Mouse (Mus musculus) stomach, embryonic 15.5 days (tissue): ENCODE data around the gene Acot7. TPM values are rescaled to one million over a fixed set of nuclear protein-coding genes. Genes with fewer than 3 reads are reported as not detected.

ENCODE experiments used
- ATAC-seq: fragments of 200-750 bp; cut with Nextera tagmentation; 2 replicates; pipeline ENCODE4 v1.8.0; 2017; ENCODE audit warnings: low read depth, moderate number of reproducible peaks, moderate TSS enrichment; ENCODE audit not compliant: insufficient read depth, low FRiP score
- H3K27ac ChIP-seq: fragments of 300-500 bp; sonication (generic); 2 replicates; pipeline ENCODE4 v1.5.1; 2015; ENCODE audit warnings: mild to moderate bottlenecking, inconsistent platforms
- H3K27me3 ChIP-seq: fragments of 300-500 bp; sonication (generic); replicated peaks from 2 replicates; pipeline ENCODE4 v1.6.1; 2015; ENCODE audit warnings: inconsistent platforms
- H3K36me3 ChIP-seq: fragments of 300-500 bp; sonication (generic); 2 replicates; pipeline ENCODE4 v1.6.1; 2015; ENCODE audit warnings: inconsistent platforms
- H3K4me1 ChIP-seq: fragments of 300-500 bp; sonication (generic); 2 replicates; pipeline ENCODE4 v1.6.1; 2015; ENCODE audit warnings: inconsistent platforms
- H3K4me2 ChIP-seq: fragments of 300-500 bp; sonication (generic); 2 replicates; pipeline ENCODE4 v1.6.1; 2015; ENCODE audit warnings: mild to moderate bottlenecking, inconsistent platforms
- H3K4me3 ChIP-seq: fragments of 300-500 bp; sonication (generic); replicated peaks from 2 replicates; pipeline ENCODE4 v1.5.1; 2015; ENCODE audit warnings: inconsistent platforms
- H3K9ac ChIP-seq: fragments of 300-500 bp; sonication (generic); 2 replicates; pipeline ENCODE4 v1.6.1; 2015; ENCODE audit warnings: inconsistent platforms
- H3K9me3 ChIP-seq: fragments of 300-500 bp; sonication (generic); 2 replicates; pipeline ENCODE4 v1.6.1; 2016; ENCODE audit warnings: inconsistent platforms
- WGBS: fragments of 180-500 bp; shearing (Covaris S2); methylation state at CpG from one replicate; pipeline ENCODE4 v1.1.7; 2015; 5-methylcytosine and 5-hydroxymethylcytosine counted together
- polyA plus RNA-seq: library from polyadenylated mRNA; unstranded; fragments of >200 nt; fragmentation: Nextera tagmentation; extraction: Ambion mirVana; gene quantifications from 2 replicates; pipeline ENCODE4 v1.2.1, GENCODE M21; 2015

Acot7 gene
- polyA plus RNA-seq, 1 experiment from 2014 or later, result 60.0 TPM

DNA sequence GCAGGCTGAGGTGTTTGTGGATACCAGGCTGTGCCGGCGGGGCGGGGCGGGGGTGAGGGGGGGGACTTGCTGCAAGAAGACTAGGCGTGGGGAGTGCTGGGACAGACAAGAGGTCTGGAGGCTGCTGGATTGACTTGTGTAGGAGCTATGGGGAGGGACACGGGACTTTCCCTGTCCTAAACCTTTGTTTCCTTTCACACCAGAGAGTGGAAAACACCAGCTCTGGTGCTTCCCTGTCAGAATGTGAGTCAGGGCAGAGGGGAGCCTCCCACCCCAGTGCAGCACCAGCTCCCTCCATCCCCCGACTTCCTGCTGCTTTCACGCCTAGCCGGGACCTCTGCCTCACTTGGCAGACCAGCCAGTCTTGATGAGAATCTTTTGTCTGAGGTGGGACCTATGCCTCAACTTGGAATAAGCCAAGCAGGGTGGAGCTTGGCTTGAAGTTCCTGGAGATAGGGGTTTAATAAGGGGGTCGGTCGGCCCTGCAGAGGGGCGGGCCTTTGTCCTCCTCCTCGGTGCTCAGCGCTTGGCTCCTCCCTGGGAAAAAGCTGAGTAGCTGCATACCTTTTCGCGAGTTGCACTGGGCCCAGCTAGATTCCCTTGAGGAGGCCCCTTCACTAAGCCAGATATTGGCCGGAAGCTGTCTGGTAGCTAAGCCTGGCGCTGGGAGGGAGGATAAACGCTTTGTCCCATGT, 7.7 kb downstream of the Acot7 start:
- no peaks in the 10 kb centered on the region for H3K9me3 ChIP-seq
- peak overlapping the region; percentile 94 for H3K27ac ChIP-seq
- no peaks in the 10 kb centered on the region for H3K36me3 ChIP-seq
- H3K9ac ChIP-seq, result 0 out of 2 replicates have a peak overlapping the region, but pooled peaks have one; percentile 3
- H3K4me2 ChIP-seq, result peak overlapping the region; percentile 57
- peak; percentile 79 for ATAC-seq
- peak overlapping the region; percentile 35 for H3K4me3 ChIP-seq
- H3K27me3 ChIP-seq, result no peaks in the 10 kb centered on the region
- WGBS, result 4% methylated on average over 19 of the region's 19 CpGs
- H3K4me1 ChIP-seq, result peaks cover 27% of the 10 kb centered on the region

DNA sequence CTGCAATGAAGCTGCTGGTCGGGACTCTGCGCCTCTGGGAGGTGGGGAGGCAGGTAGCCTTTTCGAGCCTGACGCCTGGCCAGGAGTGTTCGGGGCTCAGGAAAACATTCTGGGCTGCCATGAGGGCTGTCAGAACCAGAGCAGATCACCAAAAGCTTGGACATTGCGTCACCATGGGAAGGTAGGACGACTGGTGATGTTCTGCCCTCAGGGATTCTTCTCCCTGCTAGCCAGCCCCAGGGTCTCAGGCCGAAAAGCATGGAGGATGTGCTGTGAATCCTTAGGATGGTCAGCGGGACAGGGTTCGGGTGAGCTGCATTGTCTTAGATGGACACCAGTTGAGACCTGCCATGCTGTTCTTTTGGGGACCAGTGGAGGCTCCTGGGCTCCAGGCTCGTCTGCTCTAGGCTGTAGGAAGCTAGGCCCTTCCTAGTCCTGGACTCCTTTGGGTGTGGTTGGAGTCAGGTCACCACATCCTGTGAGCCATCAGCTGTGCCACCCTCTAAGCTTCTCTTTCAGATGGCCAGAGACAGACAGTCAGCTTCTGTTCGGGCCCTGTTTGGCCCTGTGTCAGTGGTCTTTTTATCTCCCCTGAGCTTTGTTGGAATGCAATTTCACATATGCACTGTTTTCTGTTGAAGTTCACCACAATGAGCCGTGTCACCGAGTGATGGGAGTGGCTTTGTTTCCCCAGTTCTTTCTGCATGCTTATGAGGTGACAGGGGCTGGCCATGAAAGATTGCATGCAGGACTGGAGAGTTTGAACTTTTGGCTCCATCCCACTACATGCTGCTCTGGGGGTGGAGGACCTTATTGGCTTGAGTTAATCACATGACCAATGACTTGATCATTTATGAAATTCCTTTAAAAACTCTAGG, 8.5 kb downstream of the Acot7 start:
- WGBS, result 31% methylated on average over 14 of the region's 14 CpGs
- no peaks in the 10 kb centered on the region for H3K36me3 ChIP-seq
- peak overlapping the region; percentile 57 for H3K4me2 ChIP-seq
- H3K9me3 ChIP-seq, result no peaks in the 10 kb centered on the region
- no peak; the same call in 1 of the 2 replicates for ATAC-seq
- H3K27ac ChIP-seq, result peak overlapping the region; percentile 94
- peaks cover 27% of the 10 kb centered on the region for H3K4me1 ChIP-seq
- peak overlapping the region; percentile 35 for H3K4me3 ChIP-seq
- H3K27me3 ChIP-seq, result no peaks in the 10 kb centered on the region
- 0 out of 2 replicates have a peak overlapping the region, but pooled peaks have one; percentile 3 for H3K9ac ChIP-seq

DNA sequence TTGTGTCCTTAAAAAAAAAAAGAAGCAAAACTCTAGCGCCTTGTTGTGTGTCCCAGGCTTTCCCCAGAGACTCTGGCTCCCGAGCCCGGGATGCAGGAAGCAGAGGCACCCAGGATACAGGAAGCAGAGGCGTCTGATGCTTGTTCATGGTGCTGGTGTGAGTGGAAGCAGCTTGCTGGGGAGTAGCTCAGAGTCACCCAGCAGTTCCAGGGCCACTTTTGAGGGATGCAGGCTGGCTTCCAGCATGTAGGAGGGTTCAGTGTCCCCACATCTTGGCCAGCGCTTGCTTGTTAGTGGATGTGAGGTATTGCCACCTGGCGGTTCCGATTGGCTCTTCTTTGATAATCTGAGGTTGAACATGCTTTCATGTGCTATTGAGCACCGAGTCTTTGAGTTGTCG, 9.2 kb downstream of the Acot7 start:
- Histone ChIP-seq H3K27ac (peak overlapping the region; percentile 94; the same call in 1 of the 2 replicates), H3K9ac (no peak overlapping the region)
- 71% methylated on average over 9 of the region's 9 CpGs for WGBS

DNA sequence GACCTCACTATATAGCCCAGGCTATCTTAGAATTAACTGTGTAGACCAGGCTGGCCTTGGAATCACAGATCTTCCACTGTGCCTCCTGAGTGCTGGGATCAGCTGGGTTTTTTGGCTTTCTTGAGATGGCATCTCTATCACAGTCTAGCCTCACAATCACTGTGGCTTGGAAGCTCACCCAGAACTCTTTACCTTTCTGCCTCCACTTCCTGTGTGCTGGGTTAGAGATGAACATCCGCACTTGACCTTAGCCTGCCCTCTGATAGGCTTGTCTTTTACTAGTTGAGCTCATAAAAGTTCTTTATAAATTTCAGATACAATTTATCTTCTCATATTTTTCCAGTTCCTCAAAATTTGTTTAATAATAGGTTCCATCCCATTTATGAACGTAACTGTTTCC, 10.7 kb downstream of the Acot7 start:
- no peak overlapping the region for H3K27ac ChIP-seq
- H3K4me2 ChIP-seq, result no peak overlapping the region
- H3K4me3 ChIP-seq, result no peak overlapping the region
- no peaks in the 10 kb centered on the region for H3K27me3 ChIP-seq
- H3K9me3 ChIP-seq, result no peaks in the 10 kb centered on the region
- whole genome bisulfite sequencing, result 88% methylated on average over 2 of the region's 2 CpGs
- H3K4me1 ChIP-seq, result peaks cover 27% of the 10 kb centered on the region
- no peaks in the 10 kb centered on the region for H3K36me3 ChIP-seq
- H3K9ac ChIP-seq, result no peak overlapping the region
- no peak for ATAC-seq

More for the DNA sequence above, 9.2 kb downstream of the Acot7 start:
- H3K9me3 ChIP-seq, result no peaks in the 10 kb centered on the region
- H3K4me3 ChIP-seq, result no peak overlapping the region
- peaks cover 27% of the 10 kb centered on the region for H3K4me1 ChIP-seq
- ATAC-seq, result no peak
- no peaks in the 10 kb centered on the region for H3K36me3 ChIP-seq
- no peaks in the 10 kb centered on the region for H3K27me3 ChIP-seq
- H3K4me2 ChIP-seq, result peak overlapping the region; percentile 57; the same call in 1 of the 2 replicates

DNA sequence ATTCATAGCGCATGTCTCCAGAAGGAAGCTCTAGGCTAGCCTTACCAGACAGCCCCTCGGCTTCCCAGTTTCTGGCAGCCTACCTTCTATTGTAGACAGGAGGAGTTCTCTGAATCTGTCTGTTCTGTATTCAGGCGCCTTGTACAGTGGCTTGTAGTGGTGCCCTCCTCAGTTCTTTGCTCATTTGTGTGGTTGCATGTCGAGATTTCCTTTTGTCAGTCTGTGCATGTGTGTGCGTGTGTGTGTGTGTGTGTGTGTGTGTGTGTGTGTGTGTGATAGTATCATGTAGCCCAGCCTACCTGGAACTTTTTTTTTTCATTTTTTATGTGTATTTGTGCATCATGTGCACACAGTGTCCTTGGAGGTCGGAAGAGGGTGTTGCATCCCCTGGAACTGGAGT, 11.1 kb downstream of the Acot7 start:
- peaks cover 27% of the 10 kb centered on the region for H3K4me1 ChIP-seq
- ATAC-seq, result no peak
- H3K36me3 ChIP-seq, result no peaks in the 10 kb centered on the region
- no peaks in the 10 kb centered on the region for H3K27me3 ChIP-seq
- no peaks in the 10 kb centered on the region for H3K9me3 ChIP-seq
- no peak overlapping the region for H3K4me2 ChIP-seq
- 86% methylated on average over 6 of the region's 6 CpGs for WGBS
- H3K27ac ChIP-seq, result no peak overlapping the region
- H3K9ac ChIP-seq, result no peak overlapping the region
- H3K4me3 ChIP-seq, result no peak overlapping the region

DNA sequence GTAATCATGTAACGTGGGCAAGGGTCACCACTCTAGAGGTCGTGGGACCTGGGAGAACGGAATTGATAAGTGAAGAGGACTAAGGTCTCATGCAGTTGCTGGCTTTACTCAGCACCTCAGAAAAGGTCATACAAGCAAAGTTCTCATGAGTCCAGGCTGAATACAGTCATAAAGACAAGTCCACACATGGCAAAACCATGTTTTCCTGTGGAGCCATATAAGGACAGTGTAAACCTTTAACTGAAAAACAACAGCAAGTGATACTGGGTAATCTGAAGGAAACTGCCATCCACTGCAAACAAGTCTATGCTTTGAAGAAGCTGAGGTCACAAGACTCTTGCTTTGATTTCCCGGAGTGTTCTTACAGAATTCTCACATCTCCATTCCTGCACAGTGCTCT, 11.8 kb downstream of the Acot7 start:
- Histone ChIP-seq H3K27me3 (no peaks in the 10 kb centered on the region), H3K4me3 (no peak overlapping the region), H3K36me3 (no peaks in the 10 kb centered on the region), H3K27ac (no peak overlapping the region), H3K4me2 (no peak overlapping the region), H3K4me1 (peaks cover 24% of the 10 kb centered on the region), H3K9ac (no peak overlapping the region), H3K9me3 (no peaks in the 10 kb centered on the region)
- WGBS, result 85% methylated on average over 4 of the region's 4 CpGs
- no peak for ATAC-seq

DNA sequence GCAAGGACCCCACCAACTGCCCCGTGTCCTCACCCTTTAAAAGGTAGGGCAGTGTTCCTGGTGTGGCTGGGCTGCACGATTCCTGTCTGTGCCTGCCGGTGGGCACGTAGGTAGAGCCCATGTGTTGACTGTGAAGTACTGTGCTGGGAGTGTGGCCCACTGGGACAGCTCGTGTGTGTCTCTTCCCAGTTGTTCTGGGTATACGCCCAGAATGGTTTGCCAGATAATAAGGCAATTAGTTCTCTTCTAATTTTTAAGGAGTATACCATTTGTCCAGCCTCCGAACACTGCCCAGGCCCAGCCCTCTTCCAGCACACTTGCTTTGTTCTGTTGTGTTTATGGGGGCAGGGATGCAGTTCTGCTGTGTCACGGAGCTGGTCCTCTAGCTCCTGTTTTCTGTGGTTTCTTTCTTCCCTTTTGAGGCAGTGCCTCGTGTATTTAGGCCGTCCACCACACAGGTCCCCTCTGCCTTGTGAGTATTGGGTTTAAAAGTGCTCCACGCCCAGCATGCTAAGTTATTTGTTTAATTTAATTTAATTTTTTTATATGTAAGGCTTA, 12.2 kb downstream of the Acot7 start:
- WGBS, result 66% methylated on average over 11 of the region's 11 CpGs
- Histone ChIP-seq H3K9ac (no peak overlapping the region), H3K9me3 (no peaks in the 10 kb centered on the region), H3K4me3 (no peak overlapping the region), H3K4me1 (peaks cover 20% of the 10 kb centered on the region), H3K27ac (no peak overlapping the region), H3K36me3 (no peaks in the 10 kb centered on the region), H3K27me3 (no peaks in the 10 kb centered on the region), H3K4me2 (no peak overlapping the region)
- no peak for ATAC-seq

DNA sequence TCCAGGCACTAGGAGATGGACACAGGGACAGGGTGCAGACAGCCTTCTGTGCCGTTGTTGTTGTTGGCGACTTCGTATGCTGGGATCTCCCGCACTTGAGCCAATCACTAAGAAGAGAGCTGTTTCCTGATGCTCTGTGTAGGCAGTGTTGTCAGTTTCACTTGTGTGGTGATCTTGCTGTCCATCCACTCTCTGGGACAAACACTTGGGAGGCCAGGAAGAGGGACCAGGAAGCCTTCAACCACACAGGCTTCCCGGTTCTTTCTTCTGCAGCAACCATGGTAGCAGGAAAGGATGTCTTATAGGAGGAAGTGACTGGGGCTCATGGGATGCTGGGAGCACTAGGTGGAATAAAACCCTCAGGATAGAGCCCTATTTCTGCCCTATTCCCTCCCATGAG, 12.8 kb downstream of the Acot7 start:
- ATAC-seq, result no peak
- Histone ChIP-seq H3K9me3 (no peaks in the 10 kb centered on the region), H3K27me3 (no peaks in the 10 kb centered on the region), H3K4me2 (no peak overlapping the region), H3K27ac (no peak overlapping the region), H3K36me3 (no peaks in the 10 kb centered on the region), H3K4me1 (peaks cover 16% of the 10 kb centered on the region), H3K9ac (no peak overlapping the region), H3K4me3 (no peak overlapping the region)
- WGBS, result 67% methylated on average over 5 of the region's 5 CpGs

DNA sequence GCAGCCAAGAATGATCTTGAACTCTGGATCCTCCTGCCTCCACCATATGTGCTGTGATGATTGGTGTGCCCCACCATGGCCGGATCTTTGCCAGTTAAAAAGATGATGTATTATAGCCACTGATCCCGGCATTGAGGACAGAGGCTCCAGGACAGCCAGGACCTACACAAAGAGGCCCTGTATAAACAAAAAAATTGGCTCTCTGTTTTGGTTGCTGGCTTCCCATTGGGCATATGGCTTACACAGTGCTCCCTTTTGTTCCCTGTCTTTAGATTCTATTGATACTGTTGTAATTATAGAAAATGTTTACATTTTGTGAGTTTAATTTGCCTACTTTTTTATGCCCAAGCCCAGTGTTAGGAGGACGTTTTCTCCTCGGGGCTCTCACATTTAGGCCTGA, 14.6 kb downstream of the Acot7 start:
- Histone ChIP-seq H3K27me3 (no peaks in the 10 kb centered on the region), H3K36me3 (no peaks in the 10 kb centered on the region), H3K4me2 (no peak overlapping the region), H3K9ac (no peak overlapping the region), H3K9me3 (no peaks in the 10 kb centered on the region), H3K4me1 (no peaks in the 10 kb centered on the region), H3K27ac (no peak overlapping the region), H3K4me3 (no peak overlapping the region)
- no peak for ATAC-seq
- 40% methylated on average over 4 of the region's 4 CpGs for WGBS

DNA sequence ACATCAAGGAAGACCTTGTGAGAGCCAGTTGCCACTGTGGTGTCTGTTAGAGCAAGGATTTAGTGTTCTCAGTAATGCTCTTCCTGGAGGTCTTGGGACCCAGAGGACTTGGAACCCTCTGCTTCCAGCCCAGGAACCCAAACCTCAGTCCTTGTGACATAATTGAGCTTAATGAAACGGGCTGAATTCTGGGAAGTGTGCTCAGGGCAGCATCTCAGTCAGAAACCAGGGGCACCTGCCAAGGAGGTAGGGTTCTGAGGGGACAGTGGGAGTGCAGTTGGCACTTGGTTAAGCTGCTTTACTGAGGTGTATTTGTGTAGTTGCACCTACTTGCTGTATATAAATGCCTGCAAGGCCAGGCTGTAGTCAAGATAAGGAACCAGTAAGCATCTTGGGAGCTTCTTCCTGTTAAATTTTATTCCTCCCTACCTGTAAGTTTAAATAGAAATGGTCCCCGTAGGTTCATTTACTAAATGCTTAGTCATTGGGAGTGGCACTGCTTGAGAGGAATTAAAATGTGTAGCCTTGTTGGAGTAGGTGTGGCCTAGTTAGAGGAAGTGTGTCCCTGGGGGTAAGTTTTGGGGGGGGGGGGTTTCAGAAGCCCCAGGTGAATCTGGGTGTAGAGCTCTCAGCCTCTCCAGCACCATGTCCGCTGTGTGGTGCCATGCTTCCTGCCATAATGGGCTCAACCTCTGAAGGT, 16.7 kb downstream of the Acot7 start:
- Histone ChIP-seq H3K4me1 (no peaks in the 10 kb centered on the region), H3K36me3 (no peaks in the 10 kb centered on the region), H3K27ac (no peak overlapping the region), H3K9me3 (no peaks in the 10 kb centered on the region), H3K9ac (no peak overlapping the region), H3K4me3 (no peak overlapping the region), H3K27me3 (no peaks in the 10 kb centered on the region), H3K4me2 (no peak overlapping the region)
- 72% methylated on average over 3 of the region's 3 CpGs for WGBS
- no peak for ATAC-seq

DNA sequence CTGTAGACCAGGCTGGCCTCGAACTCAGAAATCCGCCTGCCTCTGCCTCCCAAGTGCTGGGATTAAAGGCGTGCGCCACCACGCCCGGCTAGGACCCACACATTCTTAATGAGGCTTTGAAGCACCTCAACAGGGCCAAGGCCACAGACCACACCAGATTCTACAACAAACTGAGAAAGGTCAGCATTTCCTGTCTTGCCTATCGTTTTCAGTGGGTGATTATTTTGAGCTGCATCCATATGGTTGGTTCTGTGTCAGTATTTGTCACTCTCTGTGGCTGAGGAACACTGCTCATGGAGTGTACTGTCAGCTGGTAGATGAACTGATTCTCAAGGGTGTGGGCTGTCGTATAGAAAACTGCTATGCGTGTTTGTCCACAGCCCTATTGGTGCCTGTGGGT, 18.3 kb downstream of the Acot7 start:
- H3K4me3 ChIP-seq, result no peak overlapping the region
- H3K4me2 ChIP-seq, result no peak overlapping the region
- H3K36me3 ChIP-seq, result no peaks in the 10 kb centered on the region
- no peak for ATAC-seq
- 87% methylated on average over 8 of the region's 9 CpGs for WGBS
- H3K9me3 ChIP-seq, result no peaks in the 10 kb centered on the region
- peaks cover 8% of the 10 kb centered on the region for H3K4me1 ChIP-seq
- no peaks in the 10 kb centered on the region for H3K27me3 ChIP-seq
- H3K27ac ChIP-seq, result no peak overlapping the region
- no peak overlapping the region for H3K9ac ChIP-seq
